Mouse (Mus musculus) stomach, embryonic 16.5 days (tissue): ENCODE measurements around the gene Tbxa2r. TPM values are rescaled to one million over a fixed set of nuclear protein-coding genes. Genes with fewer than 3 reads are reported as not detected.

ENCODE experiments used
- ATAC-seq: fragments of 200-750 bp; cut with Nextera tagmentation; 2 replicates; pipeline ENCODE4 v1.8.0; 2017; ENCODE audit warnings: moderate number of reproducible peaks, moderate TSS enrichment; ENCODE audit not compliant: insufficient read depth, low FRiP score
- H3K27ac ChIP-seq: fragments of 300-500 bp; sonication (generic); 2 replicates; pipeline ENCODE4 v1.5.1; 2014; ENCODE audit warnings: low read length
- H3K27me3 ChIP-seq: fragments of 300-500 bp; sonication (generic); 2 replicates; pipeline ENCODE4 v1.6.1; 2014; ENCODE audit warnings: low read length, control low read depth, mixed read lengths; ENCODE audit not compliant: control insufficient read depth, insufficient read depth
- H3K36me3 ChIP-seq: fragments of 300-500 bp; sonication (generic); 2 replicates; pipeline ENCODE4 v1.6.1; 2014; ENCODE audit warnings: low read length; ENCODE audit not compliant: control insufficient read depth, insufficient read depth
- H3K4me1 ChIP-seq: fragments of 300-500 bp; sonication (generic); 2 replicates; pipeline ENCODE4 v1.6.1; 2014; ENCODE audit warnings: low read length, control low read depth, mixed read lengths; ENCODE audit not compliant: control insufficient read depth, insufficient read depth
- H3K4me2 ChIP-seq: fragments of 300-500 bp; sonication (generic); 2 replicates; pipeline ENCODE4 v1.6.1; 2014; ENCODE audit warnings: low read depth, low read length, mixed read lengths
- H3K4me3 ChIP-seq: fragments of 300-500 bp; sonication (generic); replicated peaks from 2 replicates; pipeline ENCODE4 v1.5.1; 2014; ENCODE audit warnings: mild to moderate bottlenecking, low read length
- H3K9ac ChIP-seq: fragments of 300-500 bp; sonication (generic); 2 replicates; pipeline ENCODE4 v1.6.1; 2014; ENCODE audit warnings: low read length
- H3K9me3 ChIP-seq: fragments of 300-500 bp; sonication (generic); replicated peaks from 2 replicates; pipeline ENCODE4 v1.6.1; 2016; ENCODE audit warnings: low read length, control low read depth; ENCODE audit not compliant: control insufficient read depth
- WGBS: fragments of 180-500 bp; shearing (Covaris S2); extraction: QIAGEN DNeasy Blood & Tissue Kit; methylation state at CpG from one replicate; pipeline ENCODE4 v1.1.7; 2014; 5-methylcytosine and 5-hydroxymethylcytosine counted together
- polyA plus RNA-seq: library from polyadenylated mRNA; unstranded; fragments of >200 nt; fragmentation: Nextera tagmentation; extraction: Ambion mirVana; gene quantifications from 2 replicates; pipeline ENCODE4 v1.2.1, GENCODE M21; 2015

Gene Tbxa2r
- polyA plus RNA-seq, 1 experiment from 2014 or later = 28.1 TPM

DNA sequence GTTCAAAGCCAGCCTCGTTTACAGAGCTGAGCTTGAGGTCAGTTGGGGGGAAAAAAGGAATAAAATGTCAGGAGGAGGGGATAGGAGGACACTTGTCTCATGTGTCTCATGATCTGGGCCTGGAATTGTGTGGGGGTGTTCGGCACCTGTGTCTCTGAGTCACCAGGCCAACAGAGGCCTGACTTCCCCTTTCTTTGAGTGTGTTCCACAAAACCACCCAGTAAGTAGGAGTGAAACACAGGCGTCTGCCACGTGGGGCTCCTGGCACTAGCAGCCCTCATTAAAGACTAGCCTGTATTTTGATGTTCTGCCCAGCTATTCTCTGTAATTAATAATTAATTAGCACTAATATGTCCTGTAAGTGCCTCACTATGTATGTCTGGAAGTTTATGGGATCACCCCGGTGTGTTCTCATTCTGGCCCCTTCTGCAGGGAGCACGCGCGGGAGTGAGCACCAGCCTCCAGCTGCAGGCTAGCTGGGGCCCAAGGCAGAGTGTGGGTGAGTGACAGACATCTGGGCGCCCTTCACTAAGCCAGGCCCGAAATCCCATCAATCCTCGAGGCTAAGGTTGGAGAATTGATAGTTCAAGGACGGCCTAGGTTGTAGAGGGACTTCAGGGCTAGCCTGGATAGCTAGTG, 27.9 kb downstream of the Tbxa2r start:
- Histone ChIP-seq H3K4me3 (peak overlapping the region; percentile 80), H3K4me1 (peaks cover 27% of the 10 kb centered on the region), H3K9me3 (no peaks in the 10 kb centered on the region), H3K9ac (peak overlapping the region; percentile 65), H3K27ac (peak overlapping the region; percentile 27; the same call in 1 of the 2 replicates), H3K36me3 (0 out of 2 replicates have a peak, but pooled peaks cover 2% of the 10 kb centered on the region), H3K27me3 (no peaks in the 10 kb centered on the region), H3K4me2 (peak overlapping the region; percentile 99)
- WGBS = 49% methylated on average over 12 of the region's 12 CpGs
- no peak for ATAC-seq

DNA sequence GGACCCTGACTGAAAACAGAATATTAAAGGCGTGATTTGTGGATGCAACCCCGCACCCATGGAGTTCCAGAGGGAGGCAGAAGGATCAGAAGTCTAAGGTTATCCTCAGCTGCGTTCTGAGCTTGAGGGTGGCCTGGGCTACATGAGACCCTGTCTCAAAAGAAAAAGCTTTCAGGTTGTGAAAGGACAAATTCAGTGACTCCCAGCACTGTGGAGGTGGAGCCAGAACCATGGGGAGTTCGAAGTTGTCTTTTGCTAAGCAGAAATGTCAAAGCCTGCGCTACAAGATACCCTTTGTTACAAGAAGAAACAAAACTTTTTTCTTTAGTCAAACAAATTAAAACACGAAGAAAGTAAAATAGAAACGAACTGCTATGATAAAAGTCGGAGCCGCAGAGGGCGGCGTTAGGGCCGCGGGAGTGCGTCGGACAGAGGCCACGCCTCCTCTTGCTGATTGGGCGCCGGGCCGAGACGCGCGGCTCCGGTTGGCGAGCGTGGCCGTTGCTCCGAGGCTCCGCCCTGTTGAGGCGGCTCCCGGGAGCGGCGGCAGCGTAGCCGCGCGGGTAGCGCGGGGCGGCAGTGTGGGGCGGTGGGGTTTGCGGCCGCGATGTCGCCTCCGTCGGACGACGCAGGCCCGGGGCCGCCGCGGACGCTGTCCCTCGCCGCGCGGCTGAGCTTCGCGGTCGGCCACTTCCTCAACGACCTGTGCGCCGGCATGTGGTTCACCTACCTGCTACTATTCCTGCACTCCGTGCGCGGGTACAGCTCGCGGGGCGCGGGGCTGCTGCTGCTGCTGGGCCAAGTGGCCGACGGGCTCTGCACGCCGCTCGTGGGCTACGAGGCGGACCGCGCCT, 28.7 kb downstream of the Tbxa2r start, which contains the start of gene Mfsd12:
Gene Mfsd12 (plus strand): TSS at position 501 of the 854 bp plus-strand sequence.
- H3K4me2 ChIP-seq = peak within 1 kb of the TSS; percentile 99
- H3K9ac ChIP-seq = peak within 1 kb of the TSS; percentile 90
- 0 out of 2 replicates have a peak, but pooled peaks cover 2% of the 10 kb centered on the region for H3K36me3 ChIP-seq
- H3K27me3 ChIP-seq = no peaks in the 10 kb centered on the region
- peak; percentile 87 for ATAC-seq
- WGBS = 2% methylated on average over 79 of the region's 79 CpGs
- peaks cover 34% of the 10 kb centered on the region for H3K4me1 ChIP-seq
- peak within 1 kb of the TSS; percentile 27; the same call in 1 of the 2 replicates for H3K27ac ChIP-seq
- H3K4me3 ChIP-seq = peak within 1 kb of the TSS; percentile 80
- H3K9me3 ChIP-seq = no peaks in the 10 kb centered on the region

GRCm38 (mm10) chr10:81358209-81358608, 29.7 kb downstream of the Tbxa2r start:
- peaks cover 42% of the 10 kb centered on the region for H3K4me1 ChIP-seq
- H3K27ac ChIP-seq = no peak overlapping the region
- no peak for ATAC-seq
- H3K27me3 ChIP-seq = peaks cover 3% of the 10 kb centered on the region; the same call in 1 of the 2 replicates
- H3K4me3 ChIP-seq = peak overlapping the region; percentile 80
- WGBS = 31% methylated on average over 4 of the region's 4 CpGs
- peak overlapping the region; percentile 90 for H3K9ac ChIP-seq
- 0 out of 2 replicates have a peak, but pooled peaks cover 2% of the 10 kb centered on the region for H3K36me3 ChIP-seq
- no peaks in the 10 kb centered on the region for H3K9me3 ChIP-seq
- H3K4me2 ChIP-seq = peak overlapping the region; percentile 99

GRCm38 (mm10) chr10:81358841-81359240, 30.3 kb downstream of the Tbxa2r start:
- H3K36me3 ChIP-seq = 0 out of 2 replicates have a peak, but pooled peaks cover 2% of the 10 kb centered on the region
- peak overlapping the region; percentile 80 for H3K4me3 ChIP-seq
- 56% methylated on average over 1 of the region's 1 CpGs for WGBS
- no peaks in the 10 kb centered on the region for H3K9me3 ChIP-seq
- H3K4me1 ChIP-seq = peaks cover 48% of the 10 kb centered on the region
- peak overlapping the region; percentile 90 for H3K9ac ChIP-seq
- peak overlapping the region; percentile 42; the same call in 1 of the 2 replicates for H3K27ac ChIP-seq
- peaks cover 9% of the 10 kb centered on the region; the same call in 1 of the 2 replicates for H3K27me3 ChIP-seq
- no peak for ATAC-seq
- peak overlapping the region; percentile 99 for H3K4me2 ChIP-seq

- Histone ChIP-seq H3K4me1 (peaks cover 65% of the 10 kb centered on the region), H3K27me3 (peaks cover 10% of the 10 kb centered on the region; the same call in 1 of the 2 replicates)
Observed at GRCm38 (mm10) chr10:81360721-81361120, 32.2 kb downstream of the Tbxa2r start.

DNA sequence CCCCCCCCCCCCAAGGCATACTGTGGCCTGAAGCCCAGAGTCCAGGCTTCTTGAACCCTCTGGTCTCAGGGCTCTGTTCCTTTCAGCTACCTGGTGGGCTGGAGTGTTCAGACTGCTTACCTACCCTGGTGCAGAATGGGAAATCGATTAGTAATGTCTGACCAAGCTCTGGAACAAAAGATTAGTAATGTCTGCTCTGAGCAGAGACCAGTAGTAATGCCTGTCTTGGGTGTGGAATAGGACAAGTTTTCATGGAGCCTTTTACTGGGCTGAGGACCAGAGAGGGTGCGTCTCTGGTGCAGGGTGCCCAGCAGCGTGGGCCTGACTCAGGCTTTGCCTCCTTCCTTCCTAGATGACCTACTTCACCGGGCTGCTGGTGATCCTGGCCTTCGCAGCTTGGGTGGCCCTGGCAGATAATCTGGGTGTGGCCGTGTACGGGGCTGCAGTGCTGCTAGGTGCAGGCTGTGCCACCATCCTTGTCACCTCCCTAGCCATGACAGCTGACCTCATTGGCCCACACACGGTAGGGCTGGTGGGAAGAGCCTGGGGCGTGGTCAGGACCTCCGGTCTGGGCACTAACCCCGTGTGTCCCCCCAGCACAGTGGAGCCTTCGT, 33.9 kb downstream of the Tbxa2r start:
- Histone ChIP-seq H3K27me3 (peaks cover 10% of the 10 kb centered on the region; the same call in 1 of the 2 replicates), H3K4me3 (no peak overlapping the region), H3K4me1 (peaks cover 63% of the 10 kb centered on the region), H3K9ac (0 out of 2 replicates have a peak overlapping the region, but pooled peaks have one; percentile 22), H3K36me3 (peaks cover 9% of the 10 kb centered on the region), H3K4me2 (peak overlapping the region; percentile 61), H3K9me3 (no peaks in the 10 kb centered on the region), H3K27ac (peak overlapping the region; percentile 67)
- WGBS = 57% methylated on average over 12 of the region's 12 CpGs
- ATAC-seq = peak; percentile 10; the same call in 1 of the 2 replicates

More at GRCm38 (mm10) chr10:81360721-81361120, 32.2 kb downstream of the Tbxa2r start:
- Histone ChIP-seq H3K9ac (no peak overlapping the region), H3K4me3 (no peak overlapping the region), H3K36me3 (0 out of 2 replicates have a peak, but pooled peaks cover 2% of the 10 kb centered on the region), H3K27ac (no peak overlapping the region; the same call in 1 of the 2 replicates), H3K4me2 (0 out of 2 replicates have a peak overlapping the region, but pooled peaks have one; percentile 8), H3K9me3 (no peaks in the 10 kb centered on the region)
- 54% methylated on average over 8 of the region's 8 CpGs for whole genome bisulfite sequencing
- ATAC-seq = no peak

DNA sequence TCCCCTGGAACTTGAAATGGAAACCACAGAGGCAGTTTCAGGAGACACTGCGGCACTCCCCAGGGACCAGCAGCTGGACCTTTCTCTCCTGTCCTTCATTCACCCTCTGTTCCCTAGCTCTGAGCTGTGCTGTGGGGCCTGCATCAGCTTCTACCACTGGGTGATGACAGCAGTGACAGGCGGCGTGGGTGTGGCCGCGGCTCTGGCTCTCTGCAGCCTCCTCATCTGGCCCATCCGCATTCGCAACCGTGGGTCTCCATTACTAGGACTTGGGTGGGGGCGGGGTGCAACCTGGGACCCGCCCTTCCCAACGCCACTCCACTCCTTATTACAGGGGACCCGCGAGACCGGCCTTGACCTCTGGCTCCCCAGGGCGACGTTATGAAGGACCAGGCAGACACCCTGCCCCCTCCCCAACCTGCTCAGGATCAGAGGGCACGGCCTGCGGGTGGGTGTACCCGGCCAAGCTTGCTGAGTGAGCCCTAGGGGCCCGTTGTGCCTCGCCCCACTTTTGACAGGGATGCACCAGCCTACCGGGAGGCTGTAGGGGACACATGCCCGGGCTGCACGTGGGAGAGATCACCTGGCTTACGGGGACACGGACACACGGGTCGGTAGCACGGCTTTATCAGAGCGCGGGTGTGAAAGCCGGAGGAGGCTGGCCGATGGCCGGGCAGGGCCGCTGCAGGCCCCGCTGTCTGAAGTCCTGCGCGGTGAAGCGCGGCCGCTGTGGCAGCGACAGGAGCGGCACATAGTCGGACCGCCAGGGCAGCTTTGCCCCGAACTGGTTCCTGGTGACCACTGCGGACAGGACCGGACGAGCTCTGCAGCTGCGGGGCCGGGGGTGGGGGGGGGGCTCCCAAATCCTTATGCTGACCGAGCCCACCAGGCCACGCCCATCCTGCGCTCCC, 35.2 kb downstream of the Tbxa2r start:
- H3K9me3 ChIP-seq = no peaks in the 10 kb centered on the region
- peak overlapping the region; percentile 37 for H3K4me3 ChIP-seq
- no peak for ATAC-seq
- WGBS = 14% methylated on average over 54 of the region's 54 CpGs
- H3K4me2 ChIP-seq = peak overlapping the region; percentile 61
- peak overlapping the region; percentile 67 for H3K27ac ChIP-seq
- peaks cover 21% of the 10 kb centered on the region for H3K36me3 ChIP-seq
- H3K4me1 ChIP-seq = peaks cover 54% of the 10 kb centered on the region
- peak overlapping the region; percentile 65 for H3K9ac ChIP-seq
- peaks cover 10% of the 10 kb centered on the region; the same call in 1 of the 2 replicates for H3K27me3 ChIP-seq

DNA sequence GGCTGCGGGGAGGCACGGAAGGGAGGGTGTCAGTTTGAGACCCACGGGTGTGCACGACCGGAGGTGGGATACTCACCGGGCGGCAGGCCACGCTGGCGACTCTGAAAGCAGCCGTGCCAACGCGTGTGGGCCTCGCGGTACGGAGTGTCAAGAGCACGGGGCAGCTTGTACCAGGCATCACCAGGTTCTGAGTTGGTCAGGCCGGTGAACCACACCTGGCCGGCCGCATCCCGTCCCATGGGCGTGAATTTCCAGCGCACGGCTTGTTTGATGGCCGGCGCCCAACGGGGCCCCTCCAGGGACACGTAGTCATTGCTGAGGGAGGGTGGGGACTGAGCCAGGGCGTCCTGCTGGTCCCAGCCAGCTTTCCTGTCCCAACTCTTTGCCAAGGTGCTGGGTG, 36.1 kb downstream of the Tbxa2r start:
- Histone ChIP-seq H3K27ac (0 out of 2 replicates have a peak overlapping the region, but pooled peaks have one; percentile 31), H3K4me1 (peaks cover 52% of the 10 kb centered on the region), H3K36me3 (peaks cover 27% of the 10 kb centered on the region), H3K9me3 (no peaks in the 10 kb centered on the region), H3K4me3 (peak overlapping the region; percentile 37), H3K27me3 (peaks cover 10% of the 10 kb centered on the region; the same call in 1 of the 2 replicates), H3K4me2 (peak overlapping the region; percentile 61), H3K9ac (peak overlapping the region; percentile 65)
- WGBS = 15% methylated on average over 28 of the region's 28 CpGs
- ATAC-seq = peak; percentile 4; the same call in 1 of the 2 replicates
